Mouse (Mus musculus) lung, adult 18-20 months (tissue): ENCODE results near the gene N4bp1.

Experiments used
- DNase-seq, 2 experiments: peaks; one replicate each; pipeline ENCODE4 v3.0.0; 2022; ENCODE audit warnings: mixed read lengths in 2 of 2

Gene N4bp1

GRCm38 (mm10) chr8:86758651-86759050, 126.4 kb downstream of the N4bp1 start:
- DNase-seq: no peak
